Mouse (Mus musculus) ES-E14 (cell line): ENCODE measurements at regions not wholly inside any gene's neighbourhood (a gene's known extent, or its start where the extent isn't known, plus 50 kb on each side); places are given as distances from the start of the nearest gene placed in this dataset.

Experiments used
- DNase-seq: peaks from one replicate; pipeline ENCODE4 v3.0.0-alpha.2; 2013; ENCODE audit warnings: low read depth, low spot score
- H3K27ac ChIP-seq: 2 replicates; pipeline ENCODE4 v1.5.1; 2012; ENCODE audit warnings: low read depth, mild to moderate bottlenecking, low read length, moderate library complexity, mixed read lengths; ENCODE audit not compliant: poor library complexity, insufficient read depth, severe bottlenecking
- H3K36me3 ChIP-seq: 2 replicates; pipeline ENCODE4 v1.6.1; 2012; ENCODE audit warnings: mild to moderate bottlenecking, low read length, moderate library complexity, mixed read lengths; ENCODE audit not compliant: control insufficient read depth, poor library complexity, insufficient read depth, severe bottlenecking
- H3K4me1 ChIP-seq, 2 experiments: fragments of 150-350 bp in 1 of 2; sonication (generic) in 1 of 2; 2 replicates each; pipeline ENCODE4 v1.6.1; 2012; ENCODE audit warnings: low read length in 2 of 2, mild to moderate bottlenecking in 1 of 2, mixed read lengths in 1 of 2; ENCODE audit not compliant: control insufficient read depth in 2 of 2, insufficient read depth in 2 of 2, poor library complexity in 1 of 2
- H3K4me3 ChIP-seq, 2 experiments: fragments of 150-350 bp in 1 of 2; sonication (generic) in 1 of 2; 2 replicates each; pipeline ENCODE4 v1.5.1; 2012; ENCODE audit warnings: low read length in 2 of 2, low read depth in 1 of 2, mild to moderate bottlenecking in 1 of 2, mixed read lengths in 1 of 2; ENCODE audit not compliant: insufficient read depth in 1 of 2, poor library complexity in 1 of 2, severe bottlenecking in 1 of 2
- H3K9ac ChIP-seq: 2 replicates; pipeline ENCODE4 v1.6.1; 2012; ENCODE audit warnings: low read depth, mild to moderate bottlenecking, low read length, mixed read lengths; ENCODE audit not compliant: poor library complexity, insufficient read depth, severe bottlenecking
- H3K9me3 ChIP-seq: fragments of 150-350 bp; sonication (generic); 2 replicates; pipeline ENCODE4 v1.6.1; 2012; ENCODE audit warnings: low read depth, mild to moderate bottlenecking, low read length; ENCODE audit not compliant: control insufficient read depth, insufficient read depth
- CHD2 ChIP-seq: IDR thresholded peaks from 2 replicates; pipeline ENCODE4 v1.6.1; 2014; ENCODE audit warnings: mild to moderate bottlenecking, low read depth, low read length, inconsistent platforms
- HCFC1 ChIP-seq: IDR thresholded peaks from 2 replicates; pipeline ENCODE4 v1.6.1; 2012; ENCODE audit warnings: low read length, inconsistent platforms, borderline replicate concordance; ENCODE audit not compliant: insufficient read depth
- MAFK ChIP-seq: IDR thresholded peaks from 2 replicates; pipeline ENCODE4 v1.6.1; 2014; ENCODE audit warnings: mild to moderate bottlenecking, low read depth, low read length, inconsistent platforms; ENCODE audit not compliant: insufficient read depth
- ZC3H11A ChIP-seq: IDR thresholded peaks from 2 replicates; pipeline ENCODE4 v1.6.1; 2012; ENCODE audit warnings: low read depth, mild to moderate bottlenecking, inconsistent platforms, low read length, borderline replicate concordance
- ZNF384 ChIP-seq: IDR thresholded peaks from 2 replicates; pipeline ENCODE4 v1.6.1; 2012; ENCODE audit warnings: low read depth, low read length, inconsistent platforms
- in situ Hi-C, 2 experiments: fragments of 600-800 bp; cut with MboI; formaldehyde crosslinking; loops; one replicate each; pipeline ENCODE4 v1.15.1; 2025; ENCODE audit warnings: low sequenced_read_pairs in 2 of 2, inconsistent platforms in 1 of 2; ENCODE audit not compliant: unreplicated experiment in 2 of 2

DNA sequence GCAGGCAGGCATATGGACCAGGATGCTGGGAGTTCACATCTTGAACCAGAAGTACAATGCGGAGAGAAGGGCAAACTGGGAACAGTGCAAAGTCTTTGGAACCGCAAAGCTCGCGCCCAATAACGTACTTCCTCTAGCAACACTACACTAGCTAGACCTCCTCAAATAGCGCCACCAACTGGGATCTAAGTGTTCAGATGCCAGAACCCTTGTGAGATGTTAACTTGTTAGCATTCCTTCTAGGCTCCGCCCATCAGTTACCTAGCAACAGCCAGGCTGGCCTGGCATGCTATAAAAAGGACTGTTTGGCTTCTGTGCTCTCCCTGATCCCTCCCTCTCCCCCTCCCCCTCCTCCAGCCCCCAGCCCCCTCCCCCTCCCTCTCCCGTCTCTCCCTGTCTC lies 182.3 kb upstream of the Jmjd1c start:
- H3K4me3 ChIP-seq = peak overlapping the region; percentile 56 to 77
- in situ Hi-C loops = loop anchor here (25.0 kb wide), 1 partner anchor 174 kb away; the partner anchor contains the start of genes Jmjd1c (in 2 of the 2) and Reep3 (in 2 of the 2)
- no peaks in the 10 kb centered on the region for H3K36me3 ChIP-seq
- DNase-seq = peak; percentile 99
- H3K4me1 ChIP-seq = peaks cover 9 to 22% of the 10 kb centered on the region in 2 experiments; a peak in 3 of 4 replicates
- no peak; the same call in 1 of the 2 replicates for TF ChIP-seq ZC3H11A
- TF ChIP-seq ZNF384 = no peak
- no peak for TF ChIP-seq MAFK
- peak; percentile 61; the same call in 1 of the 2 replicates for TF ChIP-seq HCFC1
- no peak for TF ChIP-seq CHD2
- peak overlapping the region; percentile 46 for H3K9ac ChIP-seq
- H3K9me3 ChIP-seq = no peaks in the 10 kb centered on the region
- peak overlapping the region; percentile 30 for H3K27ac ChIP-seq

DNA sequence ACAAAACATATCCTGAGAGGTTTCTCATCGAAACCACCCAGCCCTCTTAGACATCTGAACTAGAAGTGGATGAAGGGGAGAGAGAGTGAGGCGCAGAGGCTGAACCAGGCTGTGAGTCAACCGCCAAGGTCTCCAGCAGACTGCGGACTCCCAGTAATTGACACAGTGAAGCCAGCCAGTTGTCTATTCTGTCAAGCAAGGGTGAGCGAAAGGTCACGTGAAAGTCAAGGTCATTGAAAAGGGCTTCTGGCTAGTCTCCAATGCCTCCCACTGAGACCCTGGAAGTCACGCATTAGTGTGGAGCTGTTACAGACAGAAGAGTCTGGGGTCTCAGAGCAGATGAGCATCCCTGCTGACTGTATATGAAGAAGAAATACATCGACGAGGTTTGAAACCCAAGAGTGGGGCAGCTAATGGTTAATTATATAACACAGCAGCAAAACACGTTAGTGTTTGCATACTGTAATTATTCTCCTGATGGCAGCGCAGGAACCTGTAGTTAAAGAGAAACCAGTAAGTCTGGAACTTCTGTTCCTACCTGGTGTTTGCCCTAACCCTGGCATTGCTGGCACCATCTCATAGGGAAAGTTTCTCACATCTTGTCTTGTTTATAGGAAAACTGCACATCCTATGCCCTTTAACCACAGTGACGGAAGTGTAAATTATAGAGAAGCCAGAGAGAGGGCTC lies 181.5 kb upstream of the Jmjd1c start:
- Histone ChIP-seq H3K9me3 (no peaks in the 10 kb centered on the region), H3K4me3 (peak overlapping the region; percentile 19 to 48; a peak in 3 of 4 replicates), H3K9ac (peak overlapping the region; percentile 47; the same call in 1 of the 2 replicates), H3K27ac (peak overlapping the region; percentile 83), H3K36me3 (no peaks in the 10 kb centered on the region), H3K4me1 (peaks cover 9 to 26% of the 10 kb centered on the region in 2 experiments; a peak in 3 of 4 replicates)
- in situ Hi-C loops = loop anchor here (25.0 kb wide), 1 partner anchor 173 kb away; the partner anchor contains the start of genes Jmjd1c (in 2 of the 2) and Reep3 (in 2 of the 2)
- no peak for TF ChIP-seq MAFK
- TF ChIP-seq ZC3H11A = no peak
- TF ChIP-seq CHD2 = 0 out of 2 replicates have a peak, but pooled peaks have one; percentile 32
- 0 out of 2 replicates have a peak, but pooled peaks have one; percentile 9 for TF ChIP-seq ZNF384
- TF ChIP-seq HCFC1 = no peak
- peak; percentile 81 for DNase-seq

DNA sequence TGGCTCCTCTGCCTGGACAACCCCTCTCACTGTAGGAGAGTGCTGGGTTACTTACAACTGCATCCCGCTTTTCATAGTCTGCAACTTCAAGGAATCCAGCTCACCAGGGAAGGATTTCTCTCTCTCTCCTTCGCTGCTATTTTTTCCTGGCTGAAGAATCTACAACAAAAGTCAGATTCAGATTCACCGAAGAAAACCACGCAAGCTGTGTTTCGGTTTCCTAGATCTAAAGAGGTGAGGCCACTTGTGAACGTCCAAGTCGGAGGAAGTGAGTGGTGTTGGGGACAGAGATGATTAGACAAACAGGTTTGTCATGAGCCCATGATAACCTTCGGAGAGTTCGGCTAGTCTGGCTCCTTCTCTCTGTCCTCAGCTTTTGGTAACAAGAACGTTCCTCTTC lies 180.1 kb upstream of the Jmjd1c start:
- Histone ChIP-seq H3K4me1 (peaks cover 9 to 24% of the 10 kb centered on the region in 2 experiments; a peak in 3 of 4 replicates), H3K9ac (peak overlapping the region; percentile 10; the same call in 1 of the 2 replicates)

DNA sequence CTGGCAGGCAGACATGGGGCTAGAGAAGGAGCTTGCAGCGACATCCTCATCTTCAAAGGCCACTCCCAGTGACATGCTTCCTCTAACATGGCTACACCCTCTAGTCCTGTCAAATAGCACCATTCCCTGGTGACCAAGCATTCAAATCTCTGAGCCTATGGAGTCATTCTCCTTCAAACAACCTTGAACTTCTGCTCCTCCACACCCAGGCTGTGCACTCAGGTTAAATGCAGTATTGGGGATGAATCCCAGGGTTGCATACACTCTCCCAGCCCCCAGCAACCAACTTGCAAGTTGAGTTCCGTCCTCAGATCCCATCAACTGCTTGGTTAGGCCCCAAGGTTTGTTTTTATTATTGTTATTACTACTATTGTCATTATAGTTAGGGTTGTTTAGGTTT lies 178.2 kb upstream of the Jmjd1c start:
- H3K4me3 ChIP-seq = peak overlapping the region in 1 of 2 experiments; percentile 29; a peak in 1 of 4 replicates
- TF ChIP-seq CHD2 (0 out of 2 replicates have a peak, but pooled peaks have one; percentile 36), ZNF384 (no peak), HCFC1 (no peak)
- no peaks in the 10 kb centered on the region for H3K9me3 ChIP-seq
- no peaks in the 10 kb centered on the region for H3K36me3 ChIP-seq
- peak overlapping the region; percentile 34; the same call in 1 of the 2 replicates for H3K9ac ChIP-seq
- DNase-seq = no peak
- in situ Hi-C loops = loop anchor here (25.0 kb wide), 1 partner anchor 170 kb away; the partner anchor contains the start of genes Jmjd1c (in 2 of the 2) and Reep3 (in 2 of the 2)
- peaks cover 13 to 22% of the 10 kb centered on the region in 2 experiments; a peak in 3 of 4 replicates for H3K4me1 ChIP-seq
- H3K27ac ChIP-seq = peak overlapping the region; percentile 63; the same call in 1 of the 2 replicates

More for the DNA sequence above, 180.1 kb upstream of the Jmjd1c start:
- no peak for TF ChIP-seq ZC3H11A
- TF ChIP-seq ZNF384 = no peak
- no peak for TF ChIP-seq HCFC1
- no peak for TF ChIP-seq CHD2
- no peak for TF ChIP-seq MAFK
- Histone ChIP-seq H3K36me3 (no peaks in the 10 kb centered on the region), H3K9me3 (no peaks in the 10 kb centered on the region), H3K27ac (no peak overlapping the region), H3K4me3 (peak overlapping the region in 1 of 2 experiments; percentile 18; a peak in 1 of 4 replicates)
- no peak for DNase-seq
- in situ Hi-C loops = loop anchor here (25.0 kb wide), 1 partner anchor 172 kb away; the partner anchor contains the start of genes Jmjd1c (in 2 of the 2) and Reep3 (in 2 of the 2)
